Mouse (Mus musculus) midbrain, postnatal 0 days (tissue): ENCODE measurements around the gene Acads. TPM values are rescaled to one million over a fixed set of nuclear protein-coding genes. Genes with fewer than 3 reads are reported as not detected.

Experiments
- ATAC-seq: fragments of 200-750 bp; cut with Nextera tagmentation; 2 replicates; pipeline ENCODE4 v1.8.0; 2017; ENCODE audit warnings: moderate number of reproducible peaks, mild to moderate bottlenecking, moderate TSS enrichment, moderate library complexity; ENCODE audit not compliant: low FRiP score
- DNase-seq: peaks from one replicate; pipeline ENCODE4 v3.0.0-alpha.2; 2015; ENCODE audit warnings: low spot score
- H3K27ac ChIP-seq: fragments of 300-500 bp; sonication (generic); 2 replicates; pipeline ENCODE4 v1.5.1; 2014; ENCODE audit warnings: low read depth, mild to moderate bottlenecking, low read length, mixed read lengths
- H3K27me3 ChIP-seq: fragments of 300-500 bp; sonication (generic); 2 replicates; pipeline ENCODE4 v1.6.1; 2014; ENCODE audit warnings: low read length, control low read depth, mixed read lengths; ENCODE audit not compliant: insufficient read depth
- H3K36me3 ChIP-seq: fragments of 300-500 bp; sonication (generic); 2 replicates; pipeline ENCODE4 v1.6.1; 2014; ENCODE audit warnings: low read length, control low read depth, mixed read lengths; ENCODE audit not compliant: insufficient read depth
- H3K4me1 ChIP-seq: fragments of 300-500 bp; sonication (generic); 2 replicates; pipeline ENCODE4 v1.6.1; 2014; ENCODE audit warnings: mild to moderate bottlenecking, control low read depth, antibody characterized with exemption, low read length, mixed read lengths; ENCODE audit not compliant: insufficient read depth
- H3K4me2 ChIP-seq: fragments of 300-500 bp; sonication (generic); 2 replicates; pipeline ENCODE4 v1.6.1; 2014; ENCODE audit warnings: low read depth, mild to moderate bottlenecking, low read length, mixed read lengths; ENCODE audit not compliant: poor library complexity, severe bottlenecking
- H3K4me3 ChIP-seq: fragments of 300-500 bp; sonication (generic); 2 replicates; pipeline ENCODE4 v1.5.1; 2014; ENCODE audit warnings: low read depth, mild to moderate bottlenecking, low read length, moderate library complexity
- H3K9ac ChIP-seq: fragments of 300-500 bp; sonication (generic); replicated peaks from 2 replicates; pipeline ENCODE4 v1.6.1; 2014; ENCODE audit warnings: mild to moderate bottlenecking, low read length, moderate library complexity, mixed read lengths; ENCODE audit not compliant: poor library complexity, severe bottlenecking
- H3K9me3 ChIP-seq: fragments of 300-500 bp; sonication (generic); 2 replicates; pipeline ENCODE4 v1.6.1; 2016; ENCODE audit warnings: low read length, control low read depth
- CTCF ChIP-seq: IDR thresholded peaks from 2 replicates; pipeline ENCODE4 v1.5.1; 2016; ENCODE audit warnings: antibody characterized with exemption, mild to moderate bottlenecking
- WGBS: fragments of 180-500 bp; shearing (Covaris S2); extraction: QIAGEN DNeasy Blood & Tissue Kit; methylation state at CpG from one replicate; pipeline ENCODE4 v1.1.7; 2014; 5-methylcytosine and 5-hydroxymethylcytosine counted together
- polyA plus RNA-seq: library from polyadenylated mRNA; unstranded; fragments of >200 nt; fragmentation: Nextera tagmentation; extraction: Ambion mirVana; gene quantifications from 2 replicates; pipeline ENCODE4 v1.2.1, GENCODE M21; 2015
- total RNA-seq: library from RNA; depleted of rRNA; stranded (reverse); fragments of >200 nt; gene quantifications from 2 replicates; pipeline ENCODE4 v1.2.3, GENCODE M21; 2014

The Acads gene
- total and polyA plus RNA-seq, 2 experiments from 2014 or later = 13.4 to 17.4 TPM

DNA sequence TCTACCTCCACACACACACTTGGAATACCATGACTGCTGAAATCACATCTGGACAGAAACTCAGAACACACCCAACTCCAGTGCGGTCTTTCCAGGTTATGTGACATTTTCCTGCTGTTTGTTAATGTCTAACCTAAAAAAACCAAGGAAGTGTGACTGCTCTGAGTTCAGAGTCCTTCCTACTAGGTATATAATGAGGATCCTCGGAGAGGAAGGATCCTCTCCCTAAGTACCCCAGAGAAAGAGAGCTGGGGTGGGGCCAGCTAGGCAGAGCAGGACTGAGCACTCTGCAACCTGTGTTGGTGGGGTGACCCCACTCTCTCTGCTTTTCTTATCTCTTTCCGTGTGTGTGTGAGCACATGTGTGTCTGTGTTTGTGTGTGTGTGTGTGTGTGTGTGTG lies 28.2 kb upstream of the Acads start:
- no peak overlapping the region for H3K4me3 ChIP-seq
- DNase-seq (no peak), ATAC-seq (no peak)
- no peak overlapping the region for H3K27ac ChIP-seq
- H3K4me1 ChIP-seq = no peaks in the 10 kb centered on the region
- H3K27me3 ChIP-seq = no peaks in the 10 kb centered on the region
- H3K9ac ChIP-seq = no peak overlapping the region
- no peaks in the 10 kb centered on the region for H3K9me3 ChIP-seq
- H3K36me3 ChIP-seq = peaks cover 59% of the 10 kb centered on the region
- WGBS = 99% methylated on average over 3 of the region's 3 CpGs
- no peak overlapping the region for H3K4me2 ChIP-seq
- no peak for TF ChIP-seq CTCF

GRCm38 (mm10) chr5:115146747-115147130 lies 27.6 kb upstream of the Acads start:
- no peak for TF ChIP-seq CTCF
- ATAC-seq (no peak), DNase-seq (no peak)
- Histone ChIP-seq H3K27me3 (no peaks in the 10 kb centered on the region), H3K9me3 (no peaks in the 10 kb centered on the region), H3K4me3 (no peak overlapping the region), H3K27ac (no peak overlapping the region), H3K9ac (no peak overlapping the region), H3K4me1 (no peaks in the 10 kb centered on the region), H3K36me3 (peaks cover 59% of the 10 kb centered on the region), H3K4me2 (no peak overlapping the region)

DNA sequence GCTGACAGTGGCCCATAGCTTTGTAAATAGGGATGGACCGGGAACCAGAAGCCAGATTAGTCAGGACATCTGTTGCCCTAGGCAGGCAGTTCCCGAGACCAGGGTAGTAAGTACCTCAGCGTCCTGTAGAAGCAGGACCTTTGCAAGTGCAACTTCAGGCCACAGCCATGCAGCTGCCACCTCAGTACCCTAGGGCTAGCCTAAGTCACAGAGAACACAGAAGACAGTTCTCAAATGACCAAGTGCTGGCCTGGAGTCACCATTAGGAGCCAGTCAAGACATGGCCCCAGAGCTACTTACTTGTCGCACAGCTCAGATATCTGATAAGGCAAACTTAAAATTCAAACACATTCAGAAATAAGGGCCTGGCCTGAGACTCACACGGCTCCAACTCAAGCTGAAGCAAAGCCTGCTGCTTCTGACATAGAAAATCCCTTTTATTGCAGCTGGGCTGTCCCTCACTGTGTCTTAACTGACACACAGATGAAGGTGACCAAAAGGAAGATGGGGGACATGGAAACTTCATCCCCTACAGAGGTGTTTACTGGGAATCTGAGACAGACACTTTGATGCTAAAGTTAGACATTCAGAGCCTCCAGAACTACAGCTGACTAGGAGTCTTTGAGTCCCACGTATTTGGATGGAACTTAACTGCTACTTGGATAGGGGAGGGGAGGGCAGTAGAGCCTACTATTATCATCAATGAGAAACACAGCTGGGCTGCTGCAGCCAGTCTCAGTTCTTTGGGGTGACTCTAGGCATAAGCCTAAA lies 27.0 kb upstream of the Acads start:
- Histone ChIP-seq H3K27me3 (no peaks in the 10 kb centered on the region), H3K9ac (no peak overlapping the region), H3K36me3 (peaks cover 59% of the 10 kb centered on the region), H3K4me2 (no peak overlapping the region), H3K9me3 (no peaks in the 10 kb centered on the region), H3K27ac (no peak overlapping the region), H3K4me1 (no peaks in the 10 kb centered on the region), H3K4me3 (no peak overlapping the region)
- no peak for ATAC-seq
- TF ChIP-seq CTCF = no peak
- WGBS = 88% methylated on average over 6 of the region's 6 CpGs
- no peak for DNase-seq

DNA sequence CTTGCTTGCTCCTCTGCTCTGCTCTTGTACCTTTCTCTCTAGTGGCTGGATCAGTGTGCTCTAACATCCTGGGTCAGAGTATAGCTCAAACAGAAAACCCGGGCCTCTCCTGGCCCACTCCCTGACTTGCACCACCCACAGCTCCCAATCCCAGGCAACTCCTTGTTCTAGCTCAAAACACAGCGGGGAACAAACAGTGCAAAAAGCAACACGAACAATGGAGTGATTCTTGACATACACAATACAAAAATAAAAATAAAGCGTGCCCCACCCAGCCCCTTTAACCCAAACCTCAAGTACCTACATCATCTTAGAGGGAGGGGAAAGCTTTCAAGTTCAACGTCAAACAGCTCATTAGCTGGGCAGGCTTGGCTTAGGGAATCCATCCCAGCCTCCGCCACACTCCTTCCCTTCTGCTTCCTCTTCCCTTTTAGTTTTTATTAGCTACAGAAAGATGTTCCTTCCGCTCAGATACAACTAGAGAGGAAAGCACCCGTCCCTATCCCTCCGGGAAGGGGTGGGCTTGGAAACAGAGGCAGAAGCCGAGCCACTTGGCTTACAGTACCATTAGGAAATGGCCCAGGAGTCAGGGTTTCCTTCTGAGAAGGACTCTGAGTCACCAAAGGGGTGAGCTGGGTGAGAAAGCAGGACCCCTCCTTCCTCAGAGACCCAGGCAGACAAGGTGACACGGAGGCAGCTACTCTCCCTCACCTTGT lies 26.3 kb upstream of the Acads start:
- 80% methylated on average over 11 of the region's 11 CpGs for WGBS
- Histone ChIP-seq H3K4me1 (no peaks in the 10 kb centered on the region), H3K36me3 (peaks cover 54% of the 10 kb centered on the region), H3K9ac (no peak overlapping the region), H3K4me2 (no peak overlapping the region), H3K9me3 (no peaks in the 10 kb centered on the region), H3K27ac (no peak overlapping the region), H3K27me3 (no peaks in the 10 kb centered on the region), H3K4me3 (no peak overlapping the region)
- DNase-seq (no peak), ATAC-seq (no peak)
- TF ChIP-seq CTCF = no peak

- TF ChIP-seq CTCF = no peak
- Histone ChIP-seq H3K36me3 (peaks cover 44% of the 10 kb centered on the region), H3K27ac (no peak overlapping the region), H3K4me1 (no peaks in the 10 kb centered on the region), H3K9ac (no peak overlapping the region; the same call in 1 of the 2 replicates), H3K4me3 (no peak overlapping the region), H3K4me2 (no peak overlapping the region), H3K27me3 (no peaks in the 10 kb centered on the region), H3K9me3 (no peaks in the 10 kb centered on the region)
- ATAC-seq = no peak
- 66% methylated on average over 6 of the region's 6 CpGs for WGBS
- DNase-seq = no peak
These were observed 25.3 kb upstream of the Acads start for GRCm38 (mm10) chr5:115144471-115144870.

GRCm38 (mm10) chr5:115143552-115143951 lies 24.4 kb upstream of the Acads start:
- Histone ChIP-seq H3K4me2 (no peak overlapping the region), H3K4me1 (no peaks in the 10 kb centered on the region), H3K9ac (no peak overlapping the region), H3K27me3 (no peaks in the 10 kb centered on the region), H3K4me3 (no peak overlapping the region), H3K36me3 (peaks cover 41% of the 10 kb centered on the region), H3K27ac (peak overlapping the region; percentile 12; the same call in 1 of the 2 replicates), H3K9me3 (no peaks in the 10 kb centered on the region)
- no peak for ATAC-seq
- peak; percentile 66 for DNase-seq
- 73% methylated on average over 10 of the region's 10 CpGs for WGBS
- TF ChIP-seq CTCF = no peak
